ENCODE assay signal across 8 mouse cellular contexts in the genomic region with DNA sequence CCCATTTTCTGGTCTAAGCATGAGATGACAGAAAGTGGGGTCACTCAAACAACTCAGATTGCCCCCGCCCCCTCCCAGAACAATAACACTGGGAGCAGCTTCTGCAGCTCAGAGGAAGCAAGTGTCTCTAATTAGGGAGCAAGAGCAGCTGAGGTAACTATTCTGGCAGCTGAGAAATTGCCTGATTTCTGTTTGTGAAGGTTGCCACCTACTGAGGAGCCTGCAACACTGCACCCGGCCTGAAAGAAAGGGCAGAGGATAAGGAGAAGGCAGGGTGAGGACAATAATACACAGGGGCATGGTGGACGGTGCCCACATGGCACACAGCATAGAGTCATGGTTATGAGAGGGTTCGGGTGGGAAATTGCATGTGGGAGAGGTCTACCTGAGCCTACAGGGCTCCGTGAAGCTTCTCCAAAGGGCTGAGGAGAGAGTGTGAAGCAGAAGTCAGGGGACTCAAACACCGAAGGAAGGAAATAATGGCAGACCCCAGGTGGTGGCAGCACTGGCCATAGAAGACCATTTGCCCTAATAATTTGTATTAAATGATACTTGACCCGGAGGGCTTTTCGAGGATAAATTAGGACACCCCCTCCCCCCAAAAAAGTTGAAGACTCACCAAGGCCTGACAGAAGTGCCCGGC.
DNase-seq lines count a peak whose midpoint lies in the region; ATAC-seq lines count a peak whose summit lies in the region.

No protein-coding gene starts in this region.

- no peaks in the 10 kb centered on the region for H3K27me3 ChIP-seq in hindbrain, embryonic 12.5 days

- ATAC-seq in hindbrain, embryonic 12.5 days (ENCODE audit: low FRiP score) = peak; percentile 85
- ATAC-seq in monocyte, adult 5-6 weeks (replicated peaks; ENCODE audit: insufficient number of reproducible peaks, low FRiP score, low TSS enrichment, poor library complexity, severe bottlenecking) = no peak

- H3K4me1 ChIP-seq in hindbrain, embryonic 12.5 days = peaks cover 8% of the 10 kb centered on the region

- no peak overlapping the region for H3K4me3 ChIP-seq in hindbrain, embryonic 12.5 days

- DNase-seq in adipocyte (ENCODE audit: low spot score) = peak; percentile 71
- DNase-seq in cerebellum, adult 9-11 months = peak; percentile 80
- peak; percentile 37 to 86 for DNase-seq in frontal cortex, adult 2 months (ENCODE audit: extremely low spot score in 1 of 2, low spot score in 1 of 2)
- DNase-seq in layer of hippocampus, adult 9-10 months (ENCODE audit: low spot score) = peak; percentile 52
- peak; percentile 80 for DNase-seq in lung, postnatal 10 days
- peak; percentile 57 for DNase-seq in retina, postnatal 7 days (ENCODE audit: low read depth, low spot score)

- no peak overlapping the region for H3K9ac ChIP-seq in hindbrain, embryonic 12.5 days

- no peaks in the 10 kb centered on the region for H3K9me3 ChIP-seq in hindbrain, embryonic 12.5 days (replicated peaks)

- WGBS in hindbrain, embryonic 12.5 days = 30% methylated on average over 9 of the region's 9 CpGs

- peak overlapping the region; percentile 40; the same call in 1 of the 2 replicates for H3K27ac ChIP-seq in hindbrain, embryonic 12.5 days

- H3K36me3 ChIP-seq in hindbrain, embryonic 12.5 days = no peaks in the 10 kb centered on the region

- H3K4me2 ChIP-seq in hindbrain, embryonic 12.5 days (replicated peaks) = peak overlapping the region; percentile 20
